Mouse (Mus musculus) cerebellum, adult 9-11 months (tissue): Measurements from ENCODE around the gene Parg.
A peak's percentile ranks its signal among the peaks of the same experiment; 100 is the strongest.

ENCODE experiments used
- DNase-seq: peaks from one replicate; pipeline ENCODE4 v3.0.0; 2022

The Parg gene

GRCm38 (mm10) chr14:32321732-32322685, 120.3 kb downstream of the Parg start, which contains the start of gene Ogdhl:
Gene Ogdhl (plus strand): TSS chr14:32322019.
- DNase-seq: peak; percentile 85

GRCm38 (mm10) chr14:32323221-32323620, 121.5 kb downstream of the Parg start:
- no peak for DNase-seq

GRCm38 (mm10) chr14:32327366-32327765, 125.6 kb downstream of the Parg start:
- DNase-seq: peak; percentile 48

- DNase-seq: no peak
These were observed 131.0 kb downstream of the Parg start for GRCm38 (mm10) chr14:32332515-32333445.

GRCm38 (mm10) chr14:32336021-32336420, 134.3 kb downstream of the Parg start:
- DNase-seq: peak; percentile 76

GRCm38 (mm10) chr14:32336547-32336946, 134.8 kb downstream of the Parg start:
- peak; percentile 90 for DNase-seq

- DNase-seq: no peak
These were observed 140.1 kb downstream of the Parg start for GRCm38 (mm10) chr14:32341823-32342222.

GRCm38 (mm10) chr14:32344176-32344575, 142.4 kb downstream of the Parg start:
- DNase-seq: no peak

GRCm38 (mm10) chr14:32344694-32345093, 142.9 kb downstream of the Parg start:
- no peak for DNase-seq
